Mouse (Mus musculus) MEL (cell line): ENCODE measurements around the gene Gclc.

Experiments used
- CHD1 ChIP-seq: IDR thresholded peaks from 2 replicates; pipeline ENCODE4 v1.6.1; 2012; ENCODE audit warnings: low read depth, mild to moderate bottlenecking, inconsistent platforms, low read length, improper control_type of control experiment
- CHD2 ChIP-seq: IDR thresholded peaks from 2 replicates; pipeline ENCODE4 v1.6.1; 2011; ENCODE audit warnings: low read length, improper control_type of control experiment
- CTCF ChIP-seq, 3 experiments: IDR thresholded peaks in 2 of 3; conservative IDR thresholded peaks in 1 of 3; 2 replicates each; pipeline ENCODE4 v1.5.1; 2011 to 2012; ENCODE audit warnings: low read length in 3 of 3, low read depth in 2 of 3, mild to moderate bottlenecking in 2 of 3, improper control_type of control experiment in 1 of 3, inconsistent platforms in 1 of 3, mixed read lengths in 1 of 3, moderate library complexity in 1 of 3; ENCODE audit not compliant: control insufficient read depth in 1 of 3, insufficient read depth in 1 of 3, poor library complexity in 1 of 3, severe bottlenecking in 1 of 3
- EP300 ChIP-seq, 2 experiments: IDR thresholded peaks; 2 replicates each; pipeline ENCODE4 v1.6.1; 2011; ENCODE audit warnings: improper control_type of control experiment in 2 of 2, low read length in 2 of 2, low read depth in 1 of 2, mild to moderate bottlenecking in 1 of 2
- GATA1 ChIP-seq: IDR thresholded peaks from 2 replicates; pipeline ENCODE4 v1.6.1; 2011; ENCODE audit warnings: low read depth, low read length, improper control_type of control experiment
- MAFK ChIP-seq: IDR thresholded peaks from 2 replicates; pipeline ENCODE4 v1.6.1; 2011; ENCODE audit warnings: low read depth, mild to moderate bottlenecking, low read length, improper control_type of control experiment, borderline replicate concordance
- MEF2A ChIP-seq: IDR thresholded peaks from 2 replicates; pipeline ENCODE4 v1.6.1; 2014; ENCODE audit warnings: low read depth, mild to moderate bottlenecking, inconsistent platforms, low read length, improper control_type of control experiment; ENCODE audit not compliant: poor library complexity, insufficient replicate concordance, severe bottlenecking; ENCODE audit errors: extremely low read depth
- POLR2A ChIP-seq, 2 experiments: IDR thresholded peaks; 2 replicates each; pipeline ENCODE4 v1.6.1; 2011 to 2012; ENCODE audit warnings: low read length in 2 of 2, mild to moderate bottlenecking in 2 of 2, control low read depth in 1 of 2, improper control_type of control experiment in 1 of 2, low read depth in 1 of 2, moderate library complexity in 1 of 2; ENCODE audit not compliant: control insufficient read depth in 1 of 2, insufficient read depth in 1 of 2, poor library complexity in 1 of 2
- POLR2AphosphoS5 ChIP-seq: IDR thresholded peaks from 2 replicates; pipeline ENCODE4 v1.6.1; 2012; ENCODE audit warnings: low read depth, borderline replicate concordance, mild to moderate bottlenecking, inconsistent platforms, low read length, moderate library complexity, mixed read lengths
- ZNF384 ChIP-seq: IDR thresholded peaks from 2 replicates; pipeline ENCODE4 v1.6.1; 2012; ENCODE audit warnings: low read depth, mild to moderate bottlenecking, inconsistent platforms, low read length, improper control_type of control experiment

DNA sequence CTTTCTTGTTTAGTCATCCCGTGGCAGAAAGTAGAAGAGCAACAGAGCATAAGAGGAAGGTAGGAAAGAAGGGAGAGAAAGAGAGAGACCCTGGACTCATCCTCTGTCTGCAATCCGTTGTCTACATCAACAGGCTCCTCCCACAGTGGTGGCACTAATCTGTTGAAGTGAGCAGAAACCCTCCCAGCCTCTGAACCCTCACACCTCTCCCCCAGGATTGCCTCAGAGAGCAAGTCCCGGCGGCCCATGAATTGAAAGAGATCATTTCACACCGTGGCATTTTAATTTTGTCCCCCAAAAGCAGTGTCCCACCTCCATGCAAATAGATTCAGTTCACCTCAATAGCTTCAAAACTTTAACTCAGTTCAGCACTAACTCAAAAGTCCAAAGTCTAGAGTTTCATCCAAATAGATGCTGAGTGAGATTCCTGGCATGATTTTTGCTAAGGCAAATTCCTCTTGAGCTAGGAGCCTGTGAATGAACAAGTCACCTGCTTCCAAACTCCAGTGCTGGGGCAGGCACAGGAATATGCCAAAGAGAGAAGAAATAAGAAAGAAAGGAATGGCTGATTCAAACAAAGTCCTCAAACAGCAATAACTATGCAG lies 36.4 kb upstream of the Gclc start:
- TF ChIP-seq POLR2A (IDR thresholded peaks at IDR 0.05; ENCODE audit: control insufficient read depth in 1 of 2, insufficient read depth in 1 of 2, low read depth in 1 of 2, low read length in 2 of 2, poor library complexity in 1 of 2) (no peak), MEF2A (no peak), ZNF384 (no peak), EP300 (IDR thresholded peaks at IDR 0.05; ENCODE audit: low read depth in 1 of 2, low read length in 2 of 2) (no peak), CHD1 (no peak), CHD2 (no peak), CTCF (IDR thresholded peaks at IDR 0.05 in 2 of 3, conservative IDR thresholded peaks at IDR 0.05 in 1 of 3; ENCODE audit: control insufficient read depth in 1 of 3, insufficient read depth in 1 of 3, low read depth in 2 of 3, low read length in 3 of 3, poor library complexity in 1 of 3, severe bottlenecking in 1 of 3) (no peak), GATA1 (no peak), MAFK (no peak), POLR2AphosphoS5 (no peak)
